In genomic region chr13:52024832-52025481, GRCm38 (mm10) we compare ENCODE assay signal across 8 mouse cellular contexts.
DNase-seq lines count a peak whose midpoint lies in the region; ATAC-seq lines count a peak whose summit lies in the region.

No protein-coding gene starts in this region.

- peak overlapping the region; percentile 37 for H3K4me2 ChIP-seq in heart, embryonic 16.5 days (ENCODE audit: low read depth, low read length)

- H3K4me1 ChIP-seq in heart, embryonic 16.5 days (ENCODE audit: control insufficient read depth, insufficient read depth, low read length): peaks cover 16% of the 10 kb centered on the region

- H3K27ac ChIP-seq in heart, embryonic 16.5 days (ENCODE audit: low read length): peak overlapping the region; percentile 76

- DNase-seq in MN1 (ENCODE audit: low spot score): peak; percentile 42
- DNase-seq in kidney, postnatal 10 days: peak; percentile 61
- DNase-seq in thymus, postnatal 25 days: peak; percentile 39
- DNase-seq in urinary bladder, postnatal 10 days (ENCODE audit: low spot score): no peak
- no peak for DNase-seq in left cerebral cortex, adult 18-20 months (ENCODE audit: low spot score in 2 of 2)

- no peaks in the 10 kb centered on the region for H3K36me3 ChIP-seq in heart, embryonic 16.5 days (ENCODE audit: control insufficient read depth, insufficient read depth)

- peak; percentile 61 for ATAC-seq in common myeloid progenitor, adult 5-6 weeks (replicated peaks; ENCODE audit: low read depth, poor library complexity, severe bottlenecking)
- ATAC-seq in heart, embryonic 16.5 days (replicated peaks; ENCODE audit: extremely low read depth, insufficient read depth, low FRiP score): peak; percentile 67
- peak; percentile 57 for ATAC-seq in megakaryocyte progenitor cell, adult 5-6 weeks (replicated peaks; ENCODE audit: poor library complexity)

- no peaks in the 10 kb centered on the region for H3K9me3 ChIP-seq in heart, embryonic 16.5 days (replicated peaks; ENCODE audit: control insufficient read depth, low read length)

- H3K27me3 ChIP-seq in heart, embryonic 16.5 days (ENCODE audit: control insufficient read depth, insufficient read depth, low read length): no peaks in the 10 kb centered on the region; the same call in 1 of the 2 replicates

- no peak overlapping the region for H3K4me3 ChIP-seq in heart, embryonic 16.5 days (ENCODE audit: low read length)

- WGBS in heart, embryonic 16.5 days: 15% methylated on average over 18 of the region's 18 CpGs

- peak overlapping the region; percentile 54 for H3K9ac ChIP-seq in heart, embryonic 16.5 days (ENCODE audit: low read length)

Comparison
In these comparisons a context has a peak if more than half of its experiments do, and no peak if none do; other contexts are left out.
1. DNase-seq: peak in MN1 (single experiment), kidney, postnatal 10 days (single experiment) and thymus, postnatal 25 days (single experiment); none in urinary bladder, postnatal 10 days (single experiment) and left cerebral cortex, adult 18-20 months (0 of 2).
2. Peak in every context shown above with its lines, with median percentiles within 50 percentile points of each other: ATAC-seq.